Comparison of ENCODE assay signal across 8 mouse cellular contexts in genomic region chr9:92610628-92611267, GRCm38 (mm10).
A peak's percentile ranks its signal among the peaks of the same experiment; 100 is the strongest.
DNase-seq lines count a peak whose midpoint lies in the region; ATAC-seq and TF ChIP-seq lines count a peak whose summit lies in the region.

No protein-coding gene starts in this region.

- H3K4me2 ChIP-seq in hindbrain, embryonic 13.5 days, result no peak overlapping the region
- H3K4me2 ChIP-seq in hindbrain, embryonic 12.5 days (replicated peaks), result no peak overlapping the region
- H3K4me2 ChIP-seq in forebrain, postnatal 0 days (ENCODE audit: low read depth), result no peak overlapping the region

- H3K36me3 ChIP-seq in hindbrain, embryonic 13.5 days, result no peaks in the 10 kb centered on the region
- no peaks in the 10 kb centered on the region for H3K36me3 ChIP-seq in hindbrain, embryonic 12.5 days
- H3K36me3 ChIP-seq in forebrain, postnatal 0 days (ENCODE audit: insufficient read depth), result no peaks in the 10 kb centered on the region

- peak; percentile 75 for DNase-seq in adrenal gland, postnatal 10 days
- DNase-seq in forebrain, postnatal 0 days, result peak; percentile 79
- peak; percentile 55 for DNase-seq in kidney, postnatal 14 days
- DNase-seq in mesoderm, embryonic 11.5 days (ENCODE audit: low read depth, low spot score), result peak; percentile 36
- no peak for DNase-seq in urinary bladder, postnatal 10 days (ENCODE audit: low spot score)

- 0 out of 2 replicates have a peak, but pooled peaks have one; percentile 32 for ATAC-seq in hindbrain, embryonic 13.5 days (ENCODE audit: low FRiP score)
- no peak for ATAC-seq in hindbrain, embryonic 12.5 days (ENCODE audit: low FRiP score)
- peak; percentile 49 for ATAC-seq in CD4-positive, CD25-positive, alpha-beta regulatory T cell, adult 4 months
- peak; percentile 38; the same call in 1 of the 2 replicates for ATAC-seq in forebrain, postnatal 0 days

- no peaks in the 10 kb centered on the region for H3K9me3 ChIP-seq in hindbrain, embryonic 13.5 days
- H3K9me3 ChIP-seq in hindbrain, embryonic 12.5 days (replicated peaks), result no peaks in the 10 kb centered on the region
- no peaks in the 10 kb centered on the region for H3K9me3 ChIP-seq in forebrain, postnatal 0 days (ENCODE audit: low read length)

- H3K4me1 ChIP-seq in hindbrain, embryonic 13.5 days (replicated peaks), result no peaks in the 10 kb centered on the region
- H3K4me1 ChIP-seq in hindbrain, embryonic 12.5 days, result no peaks in the 10 kb centered on the region
- H3K4me1 ChIP-seq in forebrain, postnatal 0 days (ENCODE audit: insufficient read depth), result no peaks in the 10 kb centered on the region

- no peak overlapping the region for H3K27ac ChIP-seq in hindbrain, embryonic 13.5 days
- no peak overlapping the region for H3K27ac ChIP-seq in hindbrain, embryonic 12.5 days
- H3K27ac ChIP-seq in forebrain, postnatal 0 days (ENCODE audit: low read depth, low read length), result no peak overlapping the region

- 68% methylated on average over 9 of the region's 9 CpGs for WGBS in hindbrain, embryonic 13.5 days
- WGBS in hindbrain, embryonic 12.5 days, result 66% methylated on average over 9 of the region's 9 CpGs
- 66% methylated on average over 9 of the region's 9 CpGs for WGBS in forebrain, postnatal 0 days

- no peak overlapping the region for H3K4me3 ChIP-seq in hindbrain, embryonic 13.5 days
- H3K4me3 ChIP-seq in hindbrain, embryonic 12.5 days, result no peak overlapping the region
- no peak overlapping the region for H3K4me3 ChIP-seq in forebrain, postnatal 0 days (ENCODE audit: low read depth, low read length)

- TF ChIP-seq CTCF in forebrain, postnatal 0 days (IDR thresholded peaks at IDR 0.05; ENCODE audit: low read depth), result peak; percentile 78

- no peaks in the 10 kb centered on the region for H3K27me3 ChIP-seq in hindbrain, embryonic 13.5 days
- H3K27me3 ChIP-seq in hindbrain, embryonic 12.5 days, result no peaks in the 10 kb centered on the region
- no peaks in the 10 kb centered on the region; the same call in 1 of the 2 replicates for H3K27me3 ChIP-seq in forebrain, postnatal 0 days (ENCODE audit: insufficient read depth, low read length)

- H3K9ac ChIP-seq in hindbrain, embryonic 13.5 days, result no peak overlapping the region
- H3K9ac ChIP-seq in hindbrain, embryonic 12.5 days, result no peak overlapping the region
- no peak overlapping the region for H3K9ac ChIP-seq in forebrain, postnatal 0 days
